Mouse (Mus musculus) brown adipose tissue, adult 24 weeks (tissue): ENCODE data around the gene Mrtfb. TPM values are rescaled to one million over a fixed set of nuclear protein-coding genes. Genes with fewer than 3 reads are reported as not detected.
A peak's percentile ranks its signal among the peaks of the same experiment; 100 is the strongest.

ENCODE experiments used
- H3K27ac ChIP-seq: fragments of 200-500 bp; replicated peaks from 2 replicates; pipeline ENCODE4 v1.5.1; 2012; ENCODE audit warnings: low read depth, mild to moderate bottlenecking, low read length
- H3K4me1 ChIP-seq: fragments of 200-500 bp; 2 replicates; pipeline ENCODE4 v1.6.1; 2012; ENCODE audit warnings: low read length, mixed read lengths; ENCODE audit not compliant: control insufficient read depth, insufficient read depth, insufficient read length
- H3K4me3 ChIP-seq: fragments of 200-500 bp; 2 replicates; pipeline ENCODE4 v1.5.1; 2012; ENCODE audit warnings: low read depth, mild to moderate bottlenecking, low read length, moderate library complexity; ENCODE audit not compliant: insufficient read depth
- polyA plus RNA-seq: library from polyadenylated mRNA; stranded (reverse); fragments of >200 nt; gene quantifications from 2 replicates; pipeline ENCODE4 v1.2.4, GENCODE M21; 2012; ENCODE audit not compliant: missing spikeins, insufficient read depth, insufficient read length

Mrtfb gene
- 7.1 and 8.3 TPM in 2 replicates for polyA plus RNA-seq

- Histone ChIP-seq H3K27ac (peak within 1 kb of the TSS; percentile 92), H3K4me1 (peaks cover 7% of the 10 kb centered on the region), H3K4me3 (peak within 1 kb of the TSS; percentile 96)
These were observed at the start of gene Mrtfb for GRCm38 (mm10) chr16:13255855-13256635. Gene Mrtfb, plus strand, starts transcription at chr16:13256481.

- Histone ChIP-seq H3K4me1 (peaks cover 10% of the 10 kb centered on the region; the same call in 1 of the 2 replicates), H3K4me3 (no peak overlapping the region), H3K27ac (no peak overlapping the region)
These were observed 48.6 kb upstream of the Mrtfb start for GRCm38 (mm10) chr16:13207649-13208048.

GRCm38 (mm10) chr16:13208087-13208486 is 48.2 kb upstream of the Mrtfb start:
- Histone ChIP-seq H3K4me1 (peaks cover 10% of the 10 kb centered on the region; the same call in 1 of the 2 replicates), H3K27ac (no peak overlapping the region), H3K4me3 (no peak overlapping the region)

GRCm38 (mm10) chr16:13212781-13213180 is 43.5 kb upstream of the Mrtfb start:
- H3K4me1 ChIP-seq = 0 out of 2 replicates have a peak, but pooled peaks cover 6% of the 10 kb centered on the region
- H3K27ac ChIP-seq = no peak overlapping the region
- H3K4me3 ChIP-seq = no peak overlapping the region

GRCm38 (mm10) chr16:13216116-13216952 is 39.9 kb upstream of the Mrtfb start:
- H3K27ac ChIP-seq = no peak overlapping the region

GRCm38 (mm10) chr16:13217951-13218350 is 38.3 kb upstream of the Mrtfb start:
- Histone ChIP-seq H3K4me3 (no peak overlapping the region), H3K27ac (no peak overlapping the region), H3K4me1 (peaks cover 10% of the 10 kb centered on the region)

More at GRCm38 (mm10) chr16:13216116-13216952, 39.9 kb upstream of the Mrtfb start:
- Histone ChIP-seq H3K4me3 (no peak overlapping the region), H3K4me1 (peaks cover 7% of the 10 kb centered on the region)

GRCm38 (mm10) chr16:13221475-13221874 is 34.8 kb upstream of the Mrtfb start:
- H3K4me3 ChIP-seq = no peak overlapping the region
- peaks cover 7% of the 10 kb centered on the region for H3K4me1 ChIP-seq
- H3K27ac ChIP-seq = no peak overlapping the region

- peaks cover 10% of the 10 kb centered on the region for H3K4me1 ChIP-seq
- H3K27ac ChIP-seq = no peak overlapping the region
- H3K4me3 ChIP-seq = no peak overlapping the region
These were observed 24.2 kb upstream of the Mrtfb start for GRCm38 (mm10) chr16:13232043-13232442.

GRCm38 (mm10) chr16:13232912-13233802 is 23.1 kb upstream of the Mrtfb start:
- peak overlapping the region; percentile 81 for H3K27ac ChIP-seq
- peaks cover 10% of the 10 kb centered on the region for H3K4me1 ChIP-seq
- H3K4me3 ChIP-seq = no peak overlapping the region

GRCm38 (mm10) chr16:13239039-13239438 is 17.2 kb upstream of the Mrtfb start:
- H3K4me1 ChIP-seq = peaks cover 15% of the 10 kb centered on the region
- H3K27ac ChIP-seq = no peak overlapping the region; the same call in 1 of the 2 replicates
- H3K4me3 ChIP-seq = no peak overlapping the region

- Histone ChIP-seq H3K4me1 (peaks cover 15% of the 10 kb centered on the region), H3K4me3 (no peak overlapping the region), H3K27ac (no peak overlapping the region)
These were observed 16.7 kb upstream of the Mrtfb start for GRCm38 (mm10) chr16:13239544-13239943.

- peak overlapping the region; percentile 89 for H3K27ac ChIP-seq
- peaks cover 15% of the 10 kb centered on the region for H3K4me1 ChIP-seq
- H3K4me3 ChIP-seq = no peak overlapping the region
These were observed 16.0 kb upstream of the Mrtfb start for GRCm38 (mm10) chr16:13240326-13240725.

GRCm38 (mm10) chr16:13245658-13246057 is 10.6 kb upstream of the Mrtfb start:
- Histone ChIP-seq H3K4me1 (peaks cover 6% of the 10 kb centered on the region), H3K4me3 (no peak overlapping the region), H3K27ac (no peak overlapping the region)

- Histone ChIP-seq H3K4me1 (no peaks in the 10 kb centered on the region), H3K4me3 (no peak overlapping the region), H3K27ac (no peak overlapping the region)
These were observed 9.4 kb upstream of the Mrtfb start for GRCm38 (mm10) chr16:13246855-13247254.
